Mouse (Mus musculus) CH12.LX (cell line): Measurements from ENCODE around the gene Pla1a. TPM values are rescaled to one million over a fixed set of nuclear protein-coding genes. Genes with fewer than 3 reads are reported as not detected.

ENCODE experiments used
- DNase-seq: peaks from one replicate; pipeline ENCODE4 v3.0.0-alpha.2; 2013; ENCODE audit errors: extremely low read depth
- H3K27ac ChIP-seq: 2 replicates; pipeline ENCODE4 v1.5.1; 2012; ENCODE audit warnings: low read depth, mild to moderate bottlenecking, control low read depth, moderate library complexity; ENCODE audit not compliant: insufficient read depth
- H3K27me3 ChIP-seq: replicated peaks from 2 replicates; pipeline ENCODE3; 2012; ENCODE audit warnings: inconsistent platforms
- H3K36me3 ChIP-seq, 2 experiments: replicated peaks in 1 of 2; 2 replicates each; pipeline versions ENCODE3 to v1.6.1; 2012; ENCODE audit warnings: inconsistent platforms in 1 of 2, low read length in 1 of 2, mild to moderate bottlenecking in 1 of 2, mixed read lengths in 1 of 2, moderate library complexity in 1 of 2; ENCODE audit not compliant: control insufficient read depth in 1 of 2, insufficient read depth in 1 of 2
- H3K4me1 ChIP-seq, 2 experiments: 2 replicates each; pipeline ENCODE4 v1.6.1; 2012; ENCODE audit warnings: inconsistent platforms in 1 of 2, moderate library complexity in 1 of 2; ENCODE audit not compliant: insufficient read depth in 2 of 2, control insufficient read depth in 1 of 2
- H3K4me2 ChIP-seq: 2 replicates; pipeline ENCODE4 v1.6.1; 2012; ENCODE audit warnings: low read depth, mild to moderate bottlenecking, control low read depth; ENCODE audit not compliant: poor library complexity, insufficient read depth, severe bottlenecking
- H3K4me3 ChIP-seq, 3 experiments: fragments of 150-350 bp in 1 of 3; sonication (generic) in 1 of 3; replicated peaks in 1 of 3; 2 replicates each; pipeline versions ENCODE3 to v1.5.1; 2011 to 2012; ENCODE audit warnings: low read depth in 2 of 3, low read length in 2 of 3, mild to moderate bottlenecking in 2 of 3, moderate library complexity in 2 of 3, control low read depth in 1 of 3, improper control_type of control experiment in 1 of 3, inconsistent platforms in 1 of 3, mixed read lengths in 1 of 3; ENCODE audit not compliant: poor library complexity in 1 of 3
- H3K79me2 ChIP-seq: replicated peaks from 2 replicates; pipeline ENCODE4 v1.6.1; 2012; ENCODE audit warnings: mild to moderate bottlenecking, moderate library complexity; ENCODE audit not compliant: control insufficient read depth, poor library complexity, insufficient read depth, severe bottlenecking; ENCODE audit errors: extremely low read depth
- H3K9ac ChIP-seq: 2 replicates; pipeline ENCODE4 v1.6.1; 2012; ENCODE audit warnings: low read depth, mild to moderate bottlenecking, control low read depth, moderate library complexity; ENCODE audit not compliant: insufficient read depth
- H3K9me3 ChIP-seq: replicated peaks from 2 replicates; pipeline ENCODE3; 2012; ENCODE audit warnings: low read length, inconsistent platforms, mixed read lengths
- BHLHE40 ChIP-seq: IDR thresholded peaks from 2 replicates; pipeline ENCODE4 v1.6.1; 2011; ENCODE audit warnings: mild to moderate bottlenecking, low read depth, low read length, improper control_type of control experiment
- CHD1 ChIP-seq: IDR thresholded peaks from 2 replicates; pipeline ENCODE4 v1.6.1; 2012; ENCODE audit warnings: low read depth, low read length, improper control_type of control experiment, inconsistent platforms
- CHD2 ChIP-seq: IDR thresholded peaks from 2 replicates; pipeline ENCODE4 v1.6.1; 2011; ENCODE audit warnings: low read length, improper control_type of control experiment
- CTCF ChIP-seq, 2 experiments: IDR thresholded peaks in 1 of 2; conservative IDR thresholded peaks in 1 of 2; 2 replicates each; pipeline ENCODE4 v1.5.1; 2011 to 2012; ENCODE audit warnings: low read depth in 2 of 2, low read length in 2 of 2, improper control_type of control experiment in 1 of 2, inconsistent platforms in 1 of 2, mild to moderate bottlenecking in 1 of 2, moderate library complexity in 1 of 2
- ELF1 ChIP-seq: IDR thresholded peaks from 2 replicates; pipeline ENCODE4 v1.6.1; 2014; ENCODE audit warnings: low read depth, mild to moderate bottlenecking, inconsistent platforms, low read length, improper control_type of control experiment
- EP300 ChIP-seq: IDR thresholded peaks from 2 replicates; pipeline ENCODE4 v1.6.1; 2011; ENCODE audit warnings: low read length, improper control_type of control experiment
- ETS1 ChIP-seq: conservative IDR thresholded peaks from 2 replicates; pipeline ENCODE4 v1.6.1; 2012; ENCODE audit warnings: low read depth, mild to moderate bottlenecking, inconsistent platforms, low read length, improper control_type of control experiment, moderate library complexity
- GABPA ChIP-seq: IDR thresholded peaks from 2 replicates; pipeline ENCODE4 v1.6.1; 2012; ENCODE audit warnings: low read depth, low read length, improper control_type of control experiment, inconsistent platforms; ENCODE audit not compliant: insufficient replicate concordance
- HCFC1 ChIP-seq: IDR thresholded peaks from 2 replicates; pipeline ENCODE4 v1.6.1; 2012; ENCODE audit warnings: low read depth, mild to moderate bottlenecking, inconsistent platforms, low read length, improper control_type of control experiment
- IRF4 ChIP-seq: IDR thresholded peaks from 2 replicates; pipeline ENCODE4 v1.6.1; 2014; ENCODE audit warnings: low read depth, mild to moderate bottlenecking, inconsistent platforms, low read length, improper control_type of control experiment
- JUN ChIP-seq: IDR thresholded peaks from 2 replicates; pipeline ENCODE4 v1.6.1; 2011; ENCODE audit warnings: low read depth, mild to moderate bottlenecking, low read length, improper control_type of control experiment, moderate library complexity; ENCODE audit not compliant: insufficient read depth
- JUND ChIP-seq: conservative IDR thresholded peaks from 2 replicates; pipeline ENCODE4 v1.6.1; 2011; ENCODE audit warnings: low read depth, low read length, improper control_type of control experiment
- KAT2A ChIP-seq: IDR thresholded peaks from 2 replicates; pipeline ENCODE4 v1.6.1; 2012; ENCODE audit warnings: low read length, improper control_type of control experiment, inconsistent platforms; ENCODE audit not compliant: insufficient replicate concordance
- MAFK ChIP-seq: IDR thresholded peaks from 2 replicates; pipeline ENCODE4 v1.6.1; 2011; ENCODE audit warnings: low read length, improper control_type of control experiment; ENCODE audit not compliant: insufficient replicate concordance
- MAX ChIP-seq: IDR thresholded peaks from 2 replicates; pipeline ENCODE4 v1.6.1; 2011; ENCODE audit warnings: low read length, improper control_type of control experiment
- MAZ ChIP-seq: IDR thresholded peaks from 2 replicates; pipeline ENCODE4 v1.6.1; 2012; ENCODE audit warnings: low read depth, mild to moderate bottlenecking, inconsistent platforms, low read length, improper control_type of control experiment, moderate library complexity
- MEF2A ChIP-seq: IDR thresholded peaks from 2 replicates; pipeline ENCODE4 v1.6.1; 2014; ENCODE audit warnings: low read depth, mild to moderate bottlenecking, inconsistent platforms, low read length, improper control_type of control experiment, borderline replicate concordance
- MXI1 ChIP-seq: IDR thresholded peaks from 2 replicates; pipeline ENCODE4 v1.6.1; 2011; ENCODE audit warnings: mild to moderate bottlenecking, low read depth, low read length, improper control_type of control experiment
- MYC ChIP-seq: IDR thresholded peaks from 2 replicates; pipeline ENCODE4 v1.6.1; 2011; ENCODE audit warnings: low read depth, mild to moderate bottlenecking, improper control_type of control experiment, low read length
- NELFE ChIP-seq: IDR thresholded peaks from 2 replicates; pipeline ENCODE4 v1.6.1; 2011; ENCODE audit warnings: low read depth, low read length, improper control_type of control experiment
- NRF1 ChIP-seq: IDR thresholded peaks from 2 replicates; pipeline ENCODE4 v1.6.1; 2014; ENCODE audit warnings: low read depth, mild to moderate bottlenecking, inconsistent platforms, low read length, improper control_type of control experiment, moderate library complexity
- PAX5 ChIP-seq: IDR thresholded peaks from 2 replicates; pipeline ENCODE4 v1.6.1; 2012; ENCODE audit warnings: low read length, inconsistent platforms, mixed read lengths
- POLR2A ChIP-seq: IDR thresholded peaks from 2 replicates; pipeline ENCODE4 v1.6.1; 2011; ENCODE audit warnings: low read depth, mild to moderate bottlenecking, improper control_type of control experiment, low read length
- POLR2AphosphoS2 ChIP-seq: IDR thresholded peaks from 2 replicates; pipeline ENCODE4 v1.6.1; 2011; ENCODE audit warnings: low read depth, low read length, improper control_type of control experiment
- RAD21 ChIP-seq: IDR thresholded peaks from 2 replicates; pipeline ENCODE4 v1.6.1; 2011; ENCODE audit warnings: low read depth, mild to moderate bottlenecking, low read length, improper control_type of control experiment, moderate library complexity
- RCOR1 ChIP-seq: conservative IDR thresholded peaks from 2 replicates; pipeline ENCODE4 v1.6.1; 2012; ENCODE audit warnings: low read depth, mild to moderate bottlenecking, inconsistent platforms, low read length, improper control_type of control experiment
- SIN3A ChIP-seq: IDR thresholded peaks from 2 replicates; pipeline ENCODE4 v1.6.1; 2012; ENCODE audit warnings: low read length, improper control_type of control experiment, inconsistent platforms
- SMC3 ChIP-seq: IDR thresholded peaks from 2 replicates; pipeline ENCODE4 v1.6.1; 2011; ENCODE audit warnings: low read depth, low read length, improper control_type of control experiment
- TBP ChIP-seq: conservative IDR thresholded peaks from 2 replicates; pipeline ENCODE4 v1.6.1; 2011; ENCODE audit warnings: low read depth, low read length, improper control_type of control experiment
- TCF12 ChIP-seq: IDR thresholded peaks from 2 replicates; pipeline ENCODE4 v1.6.1; 2014; ENCODE audit warnings: low read depth, mild to moderate bottlenecking, inconsistent platforms, low read length, improper control_type of control experiment
- UBTF ChIP-seq: IDR thresholded peaks from 2 replicates; pipeline ENCODE4 v1.6.1; 2012; ENCODE audit warnings: low read depth, mild to moderate bottlenecking, inconsistent platforms, low read length, improper control_type of control experiment, moderate library complexity
- USF1 ChIP-seq: IDR thresholded peaks from 2 replicates; pipeline ENCODE4 v1.6.1; 2014; ENCODE audit warnings: low read depth, mild to moderate bottlenecking, inconsistent platforms, low read length, improper control_type of control experiment
- USF2 ChIP-seq: conservative IDR thresholded peaks from 2 replicates; pipeline ENCODE4 v1.6.1; 2011; ENCODE audit warnings: low read depth, low read length, improper control_type of control experiment
- ZC3H11A ChIP-seq: IDR thresholded peaks from 2 replicates; pipeline ENCODE4 v1.6.1; 2012; ENCODE audit warnings: low read depth, mild to moderate bottlenecking, inconsistent platforms, low read length, improper control_type of control experiment
- ZKSCAN1 ChIP-seq: IDR thresholded peaks from 2 replicates; pipeline ENCODE4 v1.6.1; 2012; ENCODE audit warnings: low read depth, inconsistent platforms, low read length, improper control_type of control experiment, borderline replicate concordance
- ZMIZ1 ChIP-seq: IDR thresholded peaks from 2 replicates; pipeline ENCODE4 v1.6.1; 2012; ENCODE audit warnings: low read depth, mild to moderate bottlenecking, inconsistent platforms, low read length, improper control_type of control experiment
- ZNF384 ChIP-seq: IDR thresholded peaks from 2 replicates; pipeline ENCODE4 v1.6.1; 2012; ENCODE audit warnings: low read depth, low read length, improper control_type of control experiment, inconsistent platforms
- dilution Hi-C: fragments of 300-500 bp; cut with MboI; formaldehyde crosslinking; loops from 2 replicates; pipeline ENCODE4 v1.14.3; 2020; ENCODE audit warnings: low sequenced_read_pairs; ENCODE audit not compliant: extremely low pct_unique_long_range_greater_than_20kb, extremely low pct_ligation_motif_present
- in situ Hi-C: fragments of 300-500 bp; cut with MboI; formaldehyde crosslinking; loops from 3 replicates; pipeline ENCODE4 v1.14.3; 2019; ENCODE audit warnings: low sequenced_read_pairs, low pct_ligation_motif_present, low pct_unique_long_range_greater_than_20kb, mixed read lengths
- polyA plus RNA-seq: library from polyadenylated mRNA; unstranded; fragments of >175 nt; gene quantifications from 2 replicates; pipeline ENCODE4 v1.2.1, GENCODE M21; 2012; ENCODE audit warnings: low read depth; ENCODE audit not compliant: insufficient read length
- total RNA-seq, 2 experiments: library from RNA; depleted of rRNA; stranded (reverse); fragments of 300-350 nt in 1 of 2; fragments of >200 nt in 1 of 2; gene quantifications; 2 replicates each; pipeline ENCODE4 v1.2.3; 2012 to 2014

Pla1a gene
- total and polyA plus RNA-seq, 3 experiments: 9.3 to 27.9 (median 14.3) TPM

DNA sequence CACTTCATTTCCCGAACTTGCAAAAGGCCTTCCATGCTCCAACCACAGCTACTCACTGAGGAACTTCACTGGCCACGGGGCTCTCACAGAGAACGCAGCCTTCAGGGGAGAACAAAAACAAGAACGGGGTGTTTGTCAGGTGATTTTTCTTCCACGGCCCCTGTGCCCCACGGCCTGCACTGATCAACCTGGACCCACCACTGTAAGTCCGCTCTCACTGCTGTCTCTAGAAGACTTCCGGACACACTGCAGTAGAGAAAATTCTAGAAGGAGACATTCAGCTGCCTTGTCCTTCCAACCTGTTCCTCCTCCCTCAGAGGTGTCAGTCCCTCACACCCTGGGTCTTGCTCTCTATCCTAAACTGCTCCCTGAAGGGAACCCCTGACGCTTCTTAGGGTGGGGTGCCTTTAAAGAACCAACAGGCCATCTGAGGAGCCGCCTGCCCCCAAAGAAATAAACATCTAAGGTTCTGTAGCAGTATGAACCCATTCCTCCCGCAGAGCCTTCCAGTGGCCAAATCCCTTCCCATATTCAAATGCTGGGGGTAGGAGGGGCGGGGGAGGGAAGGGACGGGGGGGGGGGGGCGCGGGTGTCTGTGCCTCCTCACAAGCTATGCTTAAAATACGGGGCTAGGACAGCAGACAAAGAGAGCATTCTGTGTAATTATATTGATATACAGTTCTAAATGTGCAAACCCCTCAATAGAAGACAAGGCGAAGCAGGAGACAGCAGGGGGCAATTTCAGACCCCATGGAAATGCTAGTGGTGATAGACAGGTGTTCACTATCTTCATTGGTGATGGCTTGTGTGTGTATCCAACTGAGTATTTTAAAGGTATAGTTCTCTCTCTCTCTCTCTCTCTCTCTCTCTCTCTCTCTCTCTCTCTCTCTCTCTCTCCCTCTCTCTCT lies 22.8 kb upstream of the Pla1a start, which contains the start of gene Cd80:
Gene Cd80, plus strand, starts transcription at position 51 of the 908 bp plus-strand sequence.
- Histone ChIP-seq H3K36me3 (peaks cover 0 to 3% of the 10 kb centered on the region in 2 experiments), H3K4me1 (peaks cover under 1 to 20% of the 10 kb centered on the region in 2 experiments; a peak in 2 of 4 replicates), H3K9ac (peak within 1 kb of the TSS; percentile 97), H3K79me2 (peaks cover 69% of the 10 kb centered on the region), H3K9me3 (no peaks in the 10 kb centered on the region), H3K4me2 (peak within 1 kb of the TSS; percentile 85), H3K27me3 (no peaks in the 10 kb centered on the region), H3K27ac (peak within 1 kb of the TSS; percentile 97), H3K4me3 (peak within 1 kb of the TSS; percentile 57 to 98 (median 83))
- in situ Hi-C loops: no loop called here
- dilution Hi-C loops: no loop called here
- DNase-seq: no peak
- TF ChIP-seq ETS1 (peak; percentile 31; the same call in 1 of the 2 replicates), UBTF (no peak), JUND (0 out of 2 replicates have a peak, but pooled peaks have one; percentile 45), MEF2A (no peak; the same call in 1 of the 2 replicates), MXI1 (peak; percentile 65), SIN3A (peak; percentile 73), ZNF384 (no peak), ZMIZ1 (peak; percentile 78), CHD2 (no peak; the same call in 1 of the 2 replicates), GABPA (no peak), NELFE (peak; percentile 42; the same call in 1 of the 2 replicates), JUN (no peak), BHLHE40 (0 out of 2 replicates have a peak, but pooled peaks have one; percentile 1), MYC (0 out of 2 replicates have a peak, but pooled peaks have one; percentile 46), USF1 (no peak), SMC3 (no peak; the same call in 1 of the 2 replicates), KAT2A (no peak), CHD1 (no peak; the same call in 1 of the 2 replicates), MAFK (no peak), ELF1 (peak; percentile 64), HCFC1 (peak; percentile 30; the same call in 1 of the 2 replicates), MAZ (peak; percentile 88), TCF12 (peak; percentile 51), RAD21 (no peak), EP300 (peak; percentile 42; the same call in 1 of the 2 replicates), POLR2A (peak; percentile 67), CTCF (conservative IDR thresholded peaks at IDR 0.05 in 1 of 2, IDR thresholded peaks at IDR 0.05 in 1 of 2; ENCODE audit: low read depth in 2 of 2, low read length in 2 of 2) (no peak), TBP (no peak), ZC3H11A (no peak), RCOR1 (0 out of 2 replicates have a peak, but pooled peaks have one; percentile 32), NRF1 (no peak), IRF4 (0 out of 2 replicates have a peak, but pooled peaks have one; percentile 24), USF2 (no peak), POLR2AphosphoS2 (no peak; the same call in 1 of the 2 replicates), ZKSCAN1 (no peak), PAX5 (no peak), MAX (no peak; the same call in 1 of the 2 replicates)
